Mouse (Mus musculus): Measurements from ENCODE around the gene Nectin4. TPM values are rescaled to one million over a fixed set of nuclear protein-coding genes. Genes with fewer than 3 reads are reported as not detected.

Gene Nectin4
- polyA plus RNA-seq, 1 experiment from 2014 or later = 3.7 TPM

- Histone ChIP-seq H3K27ac (replicated peaks) (no peak overlapping the region), H3K36me3 (peaks cover 54% of the 10 kb centered on the region)
- 98% methylated on average over 16 of the region's 16 CpGs for WGBS
Measured at GRCm38 (mm10) chr1:171342262-171343207, 27.4 kb upstream of the Nectin4 start.

GRCm38 (mm10) chr1:171343922-171344677 lies 25.8 kb upstream of the Nectin4 start:
- Histone ChIP-seq H3K27ac (replicated peaks) (no peak overlapping the region), H3K4me1 (peaks cover 43% of the 10 kb centered on the region), H3K36me3 (peaks cover 43% of the 10 kb centered on the region), H3K4me3 (replicated peaks) (peak overlapping the region; percentile 94; the same call in 1 of the 2 replicates), H3K27me3 (replicated peaks) (no peaks in the 10 kb centered on the region), H3K9ac (replicated peaks) (no peak overlapping the region), H3K4me2 (peak overlapping the region; percentile 90), H3K9me3 (replicated peaks) (no peaks in the 10 kb centered on the region)
- ATAC-seq (ENCODE audit: low FRiP score) = no peak
- 76% methylated on average over 9 of the region's 9 CpGs for WGBS

More at GRCm38 (mm10) chr1:171342262-171343207, 27.4 kb upstream of the Nectin4 start:
- no peak overlapping the region for H3K9ac ChIP-seq (replicated peaks)
- H3K4me3 ChIP-seq (replicated peaks) = no peak overlapping the region
- H3K27me3 ChIP-seq (replicated peaks) = no peaks in the 10 kb centered on the region
- ATAC-seq (ENCODE audit: low FRiP score) = no peak
- no peak overlapping the region for H3K4me2 ChIP-seq
- peaks cover 30% of the 10 kb centered on the region for H3K4me1 ChIP-seq
- no peaks in the 10 kb centered on the region for H3K9me3 ChIP-seq (replicated peaks)

DNA sequence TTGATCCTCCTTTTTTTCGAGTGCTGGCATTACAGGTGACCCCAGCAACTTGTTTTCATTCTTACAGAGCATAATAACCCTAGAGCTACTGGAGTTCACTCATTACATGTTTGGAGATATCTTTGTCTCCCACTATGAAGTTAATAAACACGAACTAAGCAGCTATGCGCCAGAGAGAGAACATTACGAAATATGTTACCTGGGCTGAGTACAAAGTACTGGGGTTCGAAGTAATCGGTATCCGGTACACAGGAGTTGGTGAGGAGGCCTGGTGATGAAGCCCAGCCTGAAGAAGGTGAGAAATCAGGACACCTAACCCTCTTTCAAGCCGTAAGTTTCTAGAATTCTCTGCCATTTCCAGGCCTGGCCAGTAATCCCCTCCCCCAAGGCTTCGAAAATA lies 25.2 kb upstream of the Nectin4 start:
- peaks cover 45% of the 10 kb centered on the region for H3K4me1 ChIP-seq
- H3K27me3 ChIP-seq (replicated peaks) = no peaks in the 10 kb centered on the region
- peaks cover 37% of the 10 kb centered on the region for H3K36me3 ChIP-seq
- H3K4me2 ChIP-seq = peak overlapping the region; percentile 90
- H3K4me3 ChIP-seq (replicated peaks) = peak overlapping the region; percentile 94
- ATAC-seq (ENCODE audit: low FRiP score) = 0 out of 2 replicates have a peak, but pooled peaks have one; percentile 2
- no peaks in the 10 kb centered on the region for H3K9me3 ChIP-seq (replicated peaks)
- 81% methylated on average over 9 of the region's 9 CpGs for WGBS
- peak overlapping the region; percentile 81 for H3K9ac ChIP-seq (replicated peaks)
- H3K27ac ChIP-seq (replicated peaks) = 0 out of 2 replicates have a peak overlapping the region, but pooled peaks have one; percentile 84

- H3K4me1 ChIP-seq = peaks cover 45% of the 10 kb centered on the region
- peak within 1 kb of the TSS; percentile 84 for H3K27ac ChIP-seq (replicated peaks)
- peak within 1 kb of the TSS; percentile 90 for H3K4me2 ChIP-seq
- peak; percentile 94 for ATAC-seq (ENCODE audit: low FRiP score)
- 1% methylated on average over 53 of the region's 53 CpGs for WGBS
- peak within 1 kb of the TSS; percentile 81 for H3K9ac ChIP-seq (replicated peaks)
- peaks cover 30% of the 10 kb centered on the region for H3K36me3 ChIP-seq
- peak within 1 kb of the TSS; percentile 94 for H3K4me3 ChIP-seq (replicated peaks)
- H3K9me3 ChIP-seq (replicated peaks) = no peaks in the 10 kb centered on the region
- no peaks in the 10 kb centered on the region for H3K27me3 ChIP-seq (replicated peaks)
Measured at GRCm38 (mm10) chr1:171345225-171346094, 24.4 kb upstream of the Nectin4 start, which contains the start of the genes Nit1 and Pfdn2. Nit1 (minus strand) TSS chr1:171345646. Pfdn2 (plus strand) TSS chr1:171345670.

- H3K27me3 ChIP-seq (replicated peaks) = no peaks in the 10 kb centered on the region
- peak overlapping the region; percentile 84 for H3K27ac ChIP-seq (replicated peaks)
- peaks cover 24% of the 10 kb centered on the region for H3K36me3 ChIP-seq
- H3K9ac ChIP-seq (replicated peaks) = peak overlapping the region; percentile 81
- WGBS = 1% methylated on average over 14 of the region's 14 CpGs
- ATAC-seq (ENCODE audit: low FRiP score) = no peak; the same call in none of the 2 replicates
- peak overlapping the region; percentile 90 for H3K4me2 ChIP-seq
- H3K4me1 ChIP-seq = peaks cover 45% of the 10 kb centered on the region
- no peaks in the 10 kb centered on the region for H3K9me3 ChIP-seq (replicated peaks)
- H3K4me3 ChIP-seq (replicated peaks) = peak overlapping the region; percentile 94
Measured at GRCm38 (mm10) chr1:171346095-171346450, 23.8 kb upstream of the Nectin4 start.

- no peaks in the 10 kb centered on the region for H3K9me3 ChIP-seq (replicated peaks)
- H3K27me3 ChIP-seq (replicated peaks) = no peaks in the 10 kb centered on the region
- no peak overlapping the region for H3K9ac ChIP-seq (replicated peaks)
- no peaks in the 10 kb centered on the region for H3K36me3 ChIP-seq
- no peak for ATAC-seq (ENCODE audit: low FRiP score)
- no peak overlapping the region for H3K27ac ChIP-seq (replicated peaks)
- WGBS = 95% methylated on average over 3 of the region's 3 CpGs
- H3K4me3 ChIP-seq (replicated peaks) = no peak overlapping the region
- no peak overlapping the region for H3K4me2 ChIP-seq
- peaks cover 46% of the 10 kb centered on the region for H3K4me1 ChIP-seq
Measured at GRCm38 (mm10) chr1:171348665-171349064, 21.2 kb upstream of the Nectin4 start.

DNA sequence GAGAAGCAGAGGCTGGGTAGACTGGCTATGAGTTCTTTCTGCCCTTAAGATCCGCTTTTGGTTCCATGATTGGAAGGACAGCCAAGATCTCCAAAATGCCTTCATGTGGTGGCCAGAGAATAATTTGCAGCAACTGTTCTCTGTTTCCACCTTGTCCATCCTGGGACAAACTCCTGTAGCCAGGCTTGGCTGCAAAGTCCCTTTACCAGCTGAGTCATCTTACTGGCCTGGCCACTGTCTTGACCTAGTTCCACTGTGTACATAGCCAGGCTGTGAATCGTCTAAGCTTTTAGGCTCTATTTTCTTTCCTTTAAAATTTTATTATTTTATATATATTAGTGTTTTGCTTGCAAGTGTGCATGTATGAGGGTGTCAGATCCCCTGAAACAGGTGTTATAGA lies 20.7 kb upstream of the Nectin4 start:
- 90% methylated on average over 2 of the region's 2 CpGs for WGBS
- Histone ChIP-seq H3K27me3 (replicated peaks) (no peaks in the 10 kb centered on the region), H3K9me3 (replicated peaks) (no peaks in the 10 kb centered on the region), H3K27ac (replicated peaks) (no peak overlapping the region), H3K4me1 (peaks cover 40% of the 10 kb centered on the region), H3K9ac (replicated peaks) (no peak overlapping the region), H3K36me3 (no peaks in the 10 kb centered on the region), H3K4me2 (no peak overlapping the region), H3K4me3 (replicated peaks) (no peak overlapping the region)
- no peak for ATAC-seq (ENCODE audit: low FRiP score)

- no peak overlapping the region for H3K9ac ChIP-seq (replicated peaks)
- no peak overlapping the region for H3K4me3 ChIP-seq (replicated peaks)
- no peaks in the 10 kb centered on the region for H3K27me3 ChIP-seq (replicated peaks)
- peaks cover 21% of the 10 kb centered on the region for H3K36me3 ChIP-seq
- WGBS = 84% methylated on average over 5 of the region's 5 CpGs
- H3K27ac ChIP-seq (replicated peaks) = no peak overlapping the region
- H3K4me1 ChIP-seq = peaks cover 14% of the 10 kb centered on the region
- H3K9me3 ChIP-seq (replicated peaks) = no peaks in the 10 kb centered on the region
- H3K4me2 ChIP-seq = no peak overlapping the region
- no peak for ATAC-seq (ENCODE audit: low FRiP score)
Measured at GRCm38 (mm10) chr1:171355812-171356340, 14.0 kb upstream of the Nectin4 start.

- no peaks in the 10 kb centered on the region for H3K9me3 ChIP-seq (replicated peaks)
- ATAC-seq (ENCODE audit: low FRiP score) = no peak
Measured at GRCm38 (mm10) chr1:171356814-171357213, 13.1 kb upstream of the Nectin4 start.

GRCm38 (mm10) chr1:171358421-171358820 lies 11.5 kb upstream of the Nectin4 start:
- H3K36me3 ChIP-seq = peaks cover 21% of the 10 kb centered on the region
- no peak overlapping the region for H3K4me2 ChIP-seq
- H3K9ac ChIP-seq (replicated peaks) = no peak overlapping the region
- H3K4me1 ChIP-seq = peaks cover 19% of the 10 kb centered on the region
- H3K9me3 ChIP-seq (replicated peaks) = no peaks in the 10 kb centered on the region
- 70% methylated on average over 4 of the region's 4 CpGs for WGBS
- no peaks in the 10 kb centered on the region for H3K27me3 ChIP-seq (replicated peaks)
- no peak overlapping the region for H3K27ac ChIP-seq (replicated peaks)
- ATAC-seq (ENCODE audit: low FRiP score) = no peak
- no peak overlapping the region for H3K4me3 ChIP-seq (replicated peaks)

More at GRCm38 (mm10) chr1:171356814-171357213, 13.1 kb upstream of the Nectin4 start:
- H3K4me2 ChIP-seq = no peak overlapping the region
- peaks cover 21% of the 10 kb centered on the region for H3K36me3 ChIP-seq
- H3K27ac ChIP-seq (replicated peaks) = no peak overlapping the region
- no peaks in the 10 kb centered on the region for H3K27me3 ChIP-seq (replicated peaks)
- H3K4me3 ChIP-seq (replicated peaks) = no peak overlapping the region
- WGBS = 99% methylated on average over 2 of the region's 2 CpGs
- H3K9ac ChIP-seq (replicated peaks) = no peak overlapping the region
- peaks cover 17% of the 10 kb centered on the region for H3K4me1 ChIP-seq
